Mouse (Mus musculus) right cerebral cortex, postnatal 25 days (tissue): ENCODE measurements around the gene Oog3.

Source experiments
- DNase-seq: peaks from one replicate; pipeline ENCODE4 v3.0.0; 2022

The Oog3 gene

DNA sequence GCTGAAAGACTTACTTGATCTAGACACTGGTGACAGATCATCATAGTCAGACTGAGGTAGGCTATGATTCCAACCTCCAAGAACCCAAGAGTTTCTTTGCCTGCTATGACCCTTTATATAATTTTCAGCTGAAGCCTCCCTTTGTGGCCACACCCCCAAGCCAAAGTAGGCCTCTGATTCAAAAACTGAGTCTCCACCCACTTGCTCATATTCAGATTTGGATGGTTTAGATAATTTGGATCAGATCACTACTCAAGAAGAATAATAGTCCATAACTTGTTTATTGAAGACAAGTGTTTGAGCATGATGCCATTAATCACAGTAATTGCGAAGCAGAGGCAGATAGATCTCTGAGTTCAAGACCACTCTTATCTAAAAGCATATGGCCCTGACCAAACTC lies at the start of gene Oog3:
TSS of gene Oog3 (minus strand) at position 101 of the 400 bp plus-strand sequence.
- no peak for DNase-seq

DNA sequence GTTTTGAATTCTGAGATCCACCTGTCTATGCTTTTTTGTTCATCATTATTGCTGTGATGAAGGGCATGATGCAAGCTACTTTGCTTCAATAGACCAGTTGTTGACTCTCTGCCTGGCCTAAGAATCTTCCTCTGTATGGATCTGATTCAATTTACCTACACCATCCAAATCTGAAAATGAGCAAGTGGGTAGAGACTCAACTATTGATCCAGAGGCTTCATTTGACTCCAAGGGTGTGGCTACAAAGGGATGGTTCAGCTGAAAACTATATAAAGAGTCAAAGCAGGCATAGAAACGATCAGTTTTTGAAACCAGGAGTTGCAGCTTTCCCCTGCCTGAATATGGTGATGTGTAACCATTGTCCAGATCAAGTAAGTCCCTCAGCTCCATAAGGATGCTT lies 28.0 kb upstream of the Oog3 start, which contains the start of gene Oog2:
TSS of gene Oog2 (plus strand) at position 301 of the 400 bp plus-strand sequence.
- no peak for DNase-seq
